Mouse (Mus musculus) limb, embryonic 12.5 days (tissue): Measurements from ENCODE around the gene Arhgap22. TPM values are rescaled to one million over a fixed set of nuclear protein-coding genes. Genes with fewer than 3 reads are reported as not detected.

ENCODE experiments used
- ATAC-seq: fragments of 200-750 bp; cut with Nextera tagmentation; 2 replicates; pipeline ENCODE4 v1.8.0; 2017; ENCODE audit warnings: low read depth, moderate TSS enrichment; ENCODE audit not compliant: insufficient number of reproducible peaks, insufficient read depth, low FRiP score, low TSS enrichment
- H3K27ac ChIP-seq: fragments of 300-500 bp; sonication (generic); 2 replicates; pipeline ENCODE4 v1.5.1; 2016; ENCODE audit warnings: mild to moderate bottlenecking, moderate library complexity
- H3K27me3 ChIP-seq: fragments of 300-500 bp; sonication (generic); 2 replicates; pipeline ENCODE4 v1.6.1; 2016; ENCODE audit warnings: mild to moderate bottlenecking, moderate library complexity
- H3K36me3 ChIP-seq: fragments of 300-500 bp; sonication (generic); 2 replicates; pipeline ENCODE4 v1.6.1; 2016; ENCODE audit warnings: mild to moderate bottlenecking, moderate library complexity
- H3K4me1 ChIP-seq: fragments of 300-500 bp; sonication (generic); replicated peaks from 2 replicates; pipeline ENCODE4 v1.6.1; 2016
- H3K4me2 ChIP-seq: fragments of 300-500 bp; sonication (generic); 2 replicates; pipeline ENCODE4 v1.6.1; 2016; ENCODE audit warnings: mild to moderate bottlenecking, moderate library complexity
- H3K4me3 ChIP-seq: fragments of 300-500 bp; sonication (generic); replicated peaks from 2 replicates; pipeline ENCODE4 v1.5.1; 2016; ENCODE audit warnings: mild to moderate bottlenecking
- H3K9ac ChIP-seq: fragments of 300-500 bp; sonication (generic); replicated peaks from 2 replicates; pipeline ENCODE4 v1.6.1; 2016; ENCODE audit warnings: mild to moderate bottlenecking, moderate library complexity
- H3K9me3 ChIP-seq: fragments of 300-500 bp; sonication (generic); 2 replicates; pipeline ENCODE4 v1.6.1; 2016; ENCODE audit warnings: mild to moderate bottlenecking, moderate library complexity
- WGBS: fragments of 180-500 bp; shearing (Covaris S2); methylation state at CpG from one replicate; pipeline ENCODE4 v1.1.7; 2016; 5-methylcytosine and 5-hydroxymethylcytosine counted together
- polyA plus RNA-seq: library from polyadenylated mRNA; unstranded; fragments of >200 nt; fragmentation: Nextera tagmentation; extraction: Ambion mirVana; gene quantifications from 2 replicates; pipeline ENCODE4 v1.2.1, GENCODE M21; 2016

Arhgap22 gene
- 5.2 and 5.9 TPM in 2 replicates for polyA plus RNA-seq

GRCm38 (mm10) chr14:33213823-33214766 lies at the start of gene Arhgap22:
Gene Arhgap22, plus strand, starts transcription at chr14:33214026.
- Histone ChIP-seq H3K27ac (no peak within 1 kb of the TSS), H3K27me3 (peaks cover 34% of the 10 kb centered on the region), H3K9me3 (no peaks in the 10 kb centered on the region), H3K4me2 (peak within 1 kb of the TSS; percentile 46), H3K9ac (peak within 1 kb of the TSS; percentile 42), H3K36me3 (no peaks in the 10 kb centered on the region), H3K4me3 (no peak within 1 kb of the TSS), H3K4me1 (peaks cover 6% of the 10 kb centered on the region)
- peak; percentile 65 for ATAC-seq
- WGBS, result 16% methylated on average over 28 of the region's 28 CpGs

- ATAC-seq, result no peak
- no peak overlapping the region for H3K4me2 ChIP-seq
- H3K4me1 ChIP-seq, result no peaks in the 10 kb centered on the region
- WGBS, result 82% methylated on average over 4 of the region's 4 CpGs
- H3K4me3 ChIP-seq, result no peak overlapping the region
- no peak overlapping the region for H3K27ac ChIP-seq
- no peak overlapping the region for H3K9ac ChIP-seq
- H3K9me3 ChIP-seq, result no peaks in the 10 kb centered on the region
- no peaks in the 10 kb centered on the region for H3K27me3 ChIP-seq
- H3K36me3 ChIP-seq, result no peaks in the 10 kb centered on the region
These were observed 45.1 kb upstream of the Arhgap22 start for GRCm38 (mm10) chr14:33168750-33169149.

DNA sequence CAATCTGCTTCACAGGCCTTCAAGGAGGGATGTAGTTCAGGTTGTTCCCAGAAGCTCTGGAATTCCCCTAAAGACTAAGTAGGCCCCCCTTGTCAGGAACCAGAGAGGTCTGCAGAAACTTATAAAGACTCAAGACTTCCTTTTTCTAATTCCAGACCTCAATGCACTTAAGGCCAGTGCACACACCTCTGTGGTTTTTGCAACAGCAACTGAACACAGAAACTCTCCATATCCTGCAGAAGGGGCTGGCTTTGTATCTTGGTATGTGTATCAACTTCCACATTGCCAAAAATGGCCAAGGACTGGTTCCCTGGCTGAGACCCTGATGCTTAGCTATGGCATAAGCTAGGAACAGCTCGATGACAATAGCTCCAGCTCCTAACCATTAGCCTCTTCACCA lies 41.9 kb upstream of the Arhgap22 start:
- Histone ChIP-seq H3K4me2 (no peak overlapping the region), H3K27ac (no peak overlapping the region), H3K4me1 (no peaks in the 10 kb centered on the region), H3K9me3 (no peaks in the 10 kb centered on the region), H3K4me3 (no peak overlapping the region), H3K36me3 (no peaks in the 10 kb centered on the region), H3K9ac (no peak overlapping the region), H3K27me3 (0 out of 2 replicates have a peak, but pooled peaks cover 3% of the 10 kb centered on the region)
- no peak for ATAC-seq
- 78% methylated on average over 1 of the region's 1 CpGs for WGBS

DNA sequence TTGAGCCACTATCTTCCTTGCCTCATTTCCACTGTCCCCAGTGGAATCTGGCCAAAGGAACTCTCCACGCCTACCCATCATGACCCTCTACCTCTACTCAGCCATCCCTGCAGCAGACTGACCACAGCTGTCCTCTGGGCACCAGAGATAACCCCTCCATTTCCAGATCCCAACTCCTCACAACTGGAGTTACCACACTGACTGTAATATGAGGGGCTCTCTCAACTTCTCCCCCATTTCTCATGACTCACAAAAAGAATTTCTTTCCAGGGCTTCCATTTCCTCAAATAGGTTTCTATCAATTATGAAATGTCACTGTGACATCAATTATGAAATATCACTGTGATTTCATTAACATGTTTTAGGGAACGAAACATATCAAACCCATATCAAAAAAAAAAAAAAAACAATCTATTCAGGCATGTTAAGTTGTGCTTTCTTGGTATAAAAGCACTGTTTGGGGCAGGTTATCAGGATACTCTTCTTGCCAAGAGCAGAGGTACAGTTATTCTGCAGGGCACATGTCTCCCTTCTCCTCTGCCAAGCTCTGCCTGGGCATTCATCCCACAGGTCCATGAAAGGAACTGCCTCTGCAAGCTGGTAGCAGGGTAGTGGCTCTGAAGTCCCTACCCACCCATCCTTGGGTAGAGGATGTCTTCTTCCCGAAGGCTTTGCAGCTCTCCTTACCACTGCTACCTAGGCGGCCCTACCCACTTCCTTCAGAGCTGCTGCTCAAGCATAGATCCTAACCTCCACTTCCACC lies 38.6 kb upstream of the Arhgap22 start:
- whole genome bisulfite sequencing, result 76% methylated on average over 4 of the region's 4 CpGs
- H3K4me3 ChIP-seq, result no peak overlapping the region
- H3K9ac ChIP-seq, result no peak overlapping the region
- peaks cover 6% of the 10 kb centered on the region; the same call in 1 of the 2 replicates for H3K27me3 ChIP-seq
- no peak for ATAC-seq
- H3K36me3 ChIP-seq, result no peaks in the 10 kb centered on the region
- H3K27ac ChIP-seq, result no peak overlapping the region
- no peaks in the 10 kb centered on the region for H3K9me3 ChIP-seq
- no peaks in the 10 kb centered on the region for H3K4me1 ChIP-seq
- no peak overlapping the region for H3K4me2 ChIP-seq

GRCm38 (mm10) chr14:33180102-33180501 lies 33.7 kb upstream of the Arhgap22 start:
- no peaks in the 10 kb centered on the region for H3K4me1 ChIP-seq
- no peak for ATAC-seq
- no peak overlapping the region for H3K4me2 ChIP-seq
- no peaks in the 10 kb centered on the region for H3K9me3 ChIP-seq
- H3K27ac ChIP-seq, result no peak overlapping the region
- peaks cover 6% of the 10 kb centered on the region; the same call in 1 of the 2 replicates for H3K27me3 ChIP-seq
- WGBS, result 88% methylated on average over 5 of the region's 5 CpGs
- no peak overlapping the region for H3K4me3 ChIP-seq
- H3K9ac ChIP-seq, result no peak overlapping the region
- no peaks in the 10 kb centered on the region for H3K36me3 ChIP-seq

DNA sequence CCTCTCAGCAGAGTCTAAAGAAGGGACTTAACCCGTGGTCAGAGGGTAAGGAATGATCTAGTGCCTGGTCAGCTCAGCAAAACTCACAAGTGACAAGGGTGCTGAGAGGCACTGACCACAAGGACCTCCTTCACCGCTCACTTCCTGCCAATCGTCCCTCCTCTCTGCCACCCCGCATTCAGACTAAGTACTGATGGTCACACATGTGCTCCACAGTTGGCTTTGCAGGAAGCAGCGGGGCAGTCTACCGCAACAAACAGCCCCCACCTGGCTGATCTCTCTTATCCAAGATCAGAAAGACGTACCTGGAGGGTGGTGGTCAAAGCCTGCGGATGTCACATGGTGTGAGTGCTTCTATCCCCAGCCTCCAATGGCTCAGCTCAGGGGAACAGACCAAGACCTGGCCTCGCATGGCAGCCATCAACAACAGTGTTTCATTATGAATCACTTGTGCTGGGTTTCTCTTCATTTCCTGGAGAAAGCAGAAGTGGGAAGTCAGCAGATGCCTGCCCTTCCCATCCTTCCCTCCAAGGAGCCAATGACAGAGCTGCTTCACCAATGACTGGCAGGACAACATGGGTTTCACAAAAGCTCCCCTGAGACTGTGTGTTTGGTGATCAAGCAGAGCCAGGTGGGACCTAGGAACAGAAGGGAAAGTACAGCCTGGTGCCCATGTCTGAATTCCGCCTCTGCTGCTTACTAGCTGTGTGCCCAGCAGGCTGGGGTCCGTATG lies 28.6 kb upstream of the Arhgap22 start, which contains the start of gene Wdfy4:
Gene Wdfy4, minus strand, starts transcription at position 441 of the 733 bp plus-strand sequence.
- Histone ChIP-seq H3K9ac (no peak within 1 kb of the TSS), H3K36me3 (no peaks in the 10 kb centered on the region), H3K4me3 (no peak within 1 kb of the TSS), H3K27me3 (no peaks in the 10 kb centered on the region), H3K4me1 (no peaks in the 10 kb centered on the region), H3K27ac (no peak within 1 kb of the TSS), H3K9me3 (no peaks in the 10 kb centered on the region), H3K4me2 (no peak within 1 kb of the TSS)
- ATAC-seq, result no peak
- WGBS, result 88% methylated on average over 11 of the region's 11 CpGs

- H3K36me3 ChIP-seq, result no peaks in the 10 kb centered on the region
- H3K27ac ChIP-seq, result no peak overlapping the region
- H3K27me3 ChIP-seq, result no peaks in the 10 kb centered on the region
- no peak for ATAC-seq
- 81% methylated on average over 4 of the region's 4 CpGs for WGBS
- H3K4me1 ChIP-seq, result no peaks in the 10 kb centered on the region
- H3K9me3 ChIP-seq, result no peaks in the 10 kb centered on the region
- no peak overlapping the region for H3K4me3 ChIP-seq
- H3K9ac ChIP-seq, result no peak overlapping the region
- H3K4me2 ChIP-seq, result no peak overlapping the region
These were observed 26.6 kb upstream of the Arhgap22 start for GRCm38 (mm10) chr14:33187201-33187600.

DNA sequence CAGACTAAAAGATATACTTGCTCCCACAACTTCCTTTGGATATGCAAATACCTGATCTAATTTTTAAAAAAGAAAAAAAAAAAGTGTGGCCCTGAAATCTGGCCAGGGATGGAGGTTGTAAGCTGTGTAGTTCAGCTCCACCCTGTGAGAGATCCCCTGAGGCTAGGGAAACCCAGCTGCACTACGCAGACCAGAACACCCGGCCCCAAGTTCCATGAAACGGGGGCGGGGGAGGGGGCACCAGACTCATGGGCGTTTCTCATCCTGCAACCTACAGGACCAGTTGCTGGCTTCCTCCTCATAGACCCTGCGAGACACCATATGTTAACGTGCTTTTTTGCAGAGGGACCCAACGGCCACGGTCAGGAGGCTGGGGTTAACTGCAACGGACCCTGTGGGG lies 24.6 kb upstream of the Arhgap22 start:
- ATAC-seq, result no peak
- Histone ChIP-seq H3K27me3 (no peaks in the 10 kb centered on the region), H3K4me1 (no peaks in the 10 kb centered on the region), H3K27ac (no peak overlapping the region), H3K9me3 (no peaks in the 10 kb centered on the region), H3K36me3 (no peaks in the 10 kb centered on the region), H3K9ac (no peak overlapping the region), H3K4me3 (no peak overlapping the region), H3K4me2 (no peak overlapping the region)
- WGBS, result 55% methylated on average over 10 of the region's 10 CpGs

GRCm38 (mm10) chr14:33189849-33190423 lies 23.9 kb upstream of the Arhgap22 start:
- Histone ChIP-seq H3K4me3 (no peak overlapping the region), H3K27me3 (no peaks in the 10 kb centered on the region), H3K27ac (no peak overlapping the region), H3K36me3 (no peaks in the 10 kb centered on the region), H3K9ac (no peak overlapping the region), H3K4me2 (no peak overlapping the region), H3K4me1 (no peaks in the 10 kb centered on the region), H3K9me3 (no peaks in the 10 kb centered on the region)
- ATAC-seq, result no peak
- WGBS, result 94% methylated on average over 21 of the region's 21 CpGs

DNA sequence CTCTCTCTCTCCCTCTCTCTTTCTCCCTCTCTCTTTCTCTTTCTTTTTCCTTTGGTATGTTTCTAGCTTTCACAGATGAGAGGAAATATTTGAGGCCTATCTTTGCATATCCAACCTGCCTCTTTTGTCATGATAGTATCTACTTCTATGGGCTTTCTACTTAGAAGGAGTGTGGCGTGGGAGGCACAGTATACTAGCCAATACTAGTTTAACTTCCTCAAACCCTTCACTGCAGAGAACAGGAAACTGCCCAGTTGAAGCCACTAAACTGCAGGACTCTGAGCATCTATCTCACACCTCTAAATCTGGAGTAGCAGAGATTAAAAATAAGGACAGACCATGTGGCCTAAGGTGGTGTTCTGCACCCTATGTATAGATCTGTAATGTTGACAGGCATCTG lies 23.2 kb upstream of the Arhgap22 start:
- Histone ChIP-seq H3K4me3 (no peak overlapping the region), H3K4me1 (no peaks in the 10 kb centered on the region), H3K27me3 (no peaks in the 10 kb centered on the region), H3K27ac (no peak overlapping the region), H3K36me3 (no peaks in the 10 kb centered on the region), H3K9me3 (no peaks in the 10 kb centered on the region), H3K9ac (no peak overlapping the region), H3K4me2 (no peak overlapping the region)
- 89% methylated on average over 1 of the region's 1 CpGs for WGBS
- ATAC-seq, result no peak
